Mouse (Mus musculus) MEL (cell line): Measurements from ENCODE around the gene Rabgap1l. TPM values are rescaled to one million over a fixed set of nuclear protein-coding genes. Genes with fewer than 3 reads are reported as not detected.

Experiments used
- DNase-seq: peaks from one replicate; pipeline ENCODE4 v3.0.0; 2011; ENCODE audit warnings: low read depth, low spot score
- H3K27ac ChIP-seq: 2 replicates; pipeline ENCODE4 v1.5.1; 2012; ENCODE audit warnings: low read depth, mild to moderate bottlenecking, control low read depth, low read length, moderate library complexity; ENCODE audit not compliant: control insufficient read depth
- H3K27me3 ChIP-seq, 2 experiments: fragments of 150-350 bp in 1 of 2; sonication (generic) in 1 of 2; 2 replicates each; pipeline ENCODE4 v1.6.1; 2012; ENCODE audit warnings: low read length in 2 of 2, mild to moderate bottlenecking in 2 of 2, improper control_type of control experiment in 1 of 2, moderate library complexity in 1 of 2; ENCODE audit not compliant: insufficient read depth in 2 of 2, control insufficient read depth in 1 of 2
- H3K36me3 ChIP-seq, 2 experiments: 2 replicates each; pipeline ENCODE4 v1.6.1; 2012 to 2014; ENCODE audit warnings: low read length in 2 of 2, improper control_type of control experiment in 1 of 2, inconsistent platforms in 1 of 2, mild to moderate bottlenecking in 1 of 2; ENCODE audit not compliant: insufficient read depth in 2 of 2, control insufficient read depth in 1 of 2
- H3K4me1 ChIP-seq, 2 experiments: fragments of 150-350 bp in 1 of 2; sonication (generic) in 1 of 2; 2 replicates each; pipeline ENCODE4 v1.6.1; 2012; ENCODE audit warnings: low read length in 2 of 2, improper control_type of control experiment in 1 of 2, mild to moderate bottlenecking in 1 of 2; ENCODE audit not compliant: insufficient read depth in 2 of 2, control insufficient read depth in 1 of 2
- H3K4me3 ChIP-seq, 2 experiments: fragments of 150-350 bp in 1 of 2; sonication (generic) in 1 of 2; 2 replicates each; pipeline ENCODE4 v1.5.1; 2012; ENCODE audit warnings: low read depth in 2 of 2, low read length in 2 of 2, mild to moderate bottlenecking in 2 of 2, moderate library complexity in 2 of 2, control low read depth in 1 of 2, improper control_type of control experiment in 1 of 2; ENCODE audit not compliant: control insufficient read depth in 1 of 2, insufficient read depth in 1 of 2
- H3K79me2 ChIP-seq: 2 replicates; pipeline ENCODE4 v1.6.1; 2012; ENCODE audit warnings: mild to moderate bottlenecking, low read length, moderate library complexity; ENCODE audit not compliant: control insufficient read depth, poor library complexity, insufficient read depth
- H3K9ac ChIP-seq: 2 replicates; pipeline ENCODE4 v1.6.1; 2012; ENCODE audit warnings: low read depth, mild to moderate bottlenecking, control low read depth, low read length, moderate library complexity; ENCODE audit not compliant: control insufficient read depth, poor library complexity, severe bottlenecking
- H3K9me3 ChIP-seq: fragments of 150-350 bp; sonication (generic); replicated peaks from 2 replicates; pipeline ENCODE4 v1.6.1; 2012; ENCODE audit warnings: mild to moderate bottlenecking, low read length, improper control_type of control experiment, moderate library complexity; ENCODE audit not compliant: insufficient read depth
- BHLHE40 ChIP-seq: IDR thresholded peaks from 2 replicates; pipeline ENCODE4 v1.6.1; 2012; ENCODE audit warnings: low read depth, mild to moderate bottlenecking, inconsistent platforms, low read length, improper control_type of control experiment, borderline replicate concordance
- CHD1 ChIP-seq: IDR thresholded peaks from 2 replicates; pipeline ENCODE4 v1.6.1; 2012; ENCODE audit warnings: low read depth, mild to moderate bottlenecking, inconsistent platforms, low read length, improper control_type of control experiment
- CHD2 ChIP-seq: IDR thresholded peaks from 2 replicates; pipeline ENCODE4 v1.6.1; 2011; ENCODE audit warnings: low read length, improper control_type of control experiment
- E2F4 ChIP-seq: IDR thresholded peaks from 2 replicates; pipeline ENCODE4 v1.6.1; 2011; ENCODE audit warnings: low read depth, low read length, improper control_type of control experiment, borderline replicate concordance
- ELF1 ChIP-seq: IDR thresholded peaks from 2 replicates; pipeline ENCODE4 v1.6.1; 2014; ENCODE audit warnings: low read depth, mild to moderate bottlenecking, inconsistent platforms, low read length, improper control_type of control experiment, moderate library complexity
- EP300 ChIP-seq, 2 experiments: IDR thresholded peaks; 2 replicates each; pipeline ENCODE4 v1.6.1; 2011; ENCODE audit warnings: improper control_type of control experiment in 2 of 2, low read length in 2 of 2, low read depth in 1 of 2, mild to moderate bottlenecking in 1 of 2
- ETS1 ChIP-seq: IDR thresholded peaks from 2 replicates; pipeline ENCODE4 v1.6.1; 2012; ENCODE audit warnings: low read depth, mild to moderate bottlenecking, inconsistent platforms, low read length, improper control_type of control experiment, moderate library complexity
- GABPA ChIP-seq: IDR thresholded peaks from 2 replicates; pipeline ENCODE4 v1.6.1; 2012; ENCODE audit warnings: low read depth, mild to moderate bottlenecking, inconsistent platforms, low read length, improper control_type of control experiment, moderate library complexity
- GATA1 ChIP-seq: IDR thresholded peaks from 2 replicates; pipeline ENCODE4 v1.6.1; 2011; ENCODE audit warnings: low read depth, low read length, improper control_type of control experiment
- HCFC1 ChIP-seq: IDR thresholded peaks from 2 replicates; pipeline ENCODE4 v1.6.1; 2012; ENCODE audit warnings: low read depth, mild to moderate bottlenecking, inconsistent platforms, low read length, improper control_type of control experiment, moderate library complexity
- MAX ChIP-seq: IDR thresholded peaks from 2 replicates; pipeline ENCODE4 v1.6.1; 2011; ENCODE audit warnings: low read length, improper control_type of control experiment
- MAZ ChIP-seq: IDR thresholded peaks from 2 replicates; pipeline ENCODE4 v1.6.1; 2012; ENCODE audit warnings: low read depth, mild to moderate bottlenecking, inconsistent platforms, low read length, improper control_type of control experiment
- MYB ChIP-seq: IDR thresholded peaks from 2 replicates; pipeline ENCODE4 v1.6.1; 2011; ENCODE audit warnings: mild to moderate bottlenecking, low read depth, low read length, improper control_type of control experiment
- MYC ChIP-seq: IDR thresholded peaks from 2 replicates; pipeline ENCODE4 v1.6.1; 2011; ENCODE audit warnings: low read depth, mild to moderate bottlenecking, low read length, improper control_type of control experiment, moderate library complexity
- RCOR1 ChIP-seq: IDR thresholded peaks from 2 replicates; pipeline ENCODE4 v1.6.1; 2012; ENCODE audit warnings: low read depth, mild to moderate bottlenecking, inconsistent platforms, low read length, improper control_type of control experiment
- SIN3A ChIP-seq: IDR thresholded peaks from 2 replicates; pipeline ENCODE4 v1.6.1; 2012; ENCODE audit warnings: low read length, improper control_type of control experiment, inconsistent platforms
- SMC3 ChIP-seq: IDR thresholded peaks from 2 replicates; pipeline ENCODE4 v1.6.1; 2011; ENCODE audit warnings: low read depth, low read length, improper control_type of control experiment
- TAL1 ChIP-seq: IDR thresholded peaks from 2 replicates; pipeline ENCODE4 v1.6.1; 2012; ENCODE audit warnings: mild to moderate bottlenecking, inconsistent platforms, low read length, moderate library complexity, mixed read lengths
- TBP ChIP-seq: IDR thresholded peaks from 2 replicates; pipeline ENCODE4 v1.8.0; 2011; ENCODE audit warnings: low read depth, low read length, improper control_type of control experiment
- UBTF ChIP-seq: IDR thresholded peaks from 2 replicates; pipeline ENCODE4 v1.6.1; 2012; ENCODE audit warnings: low read depth, mild to moderate bottlenecking, inconsistent platforms, low read length, improper control_type of control experiment, moderate library complexity, borderline replicate concordance; ENCODE audit not compliant: insufficient read depth
- USF1 ChIP-seq: IDR thresholded peaks from 2 replicates; pipeline ENCODE4 v1.6.1; 2014; ENCODE audit warnings: low read depth, mild to moderate bottlenecking, inconsistent platforms, low read length, improper control_type of control experiment, moderate library complexity
- USF2 ChIP-seq, 2 experiments: IDR thresholded peaks; 2 replicates each; pipeline ENCODE4 v1.6.1; 2011 to 2012; ENCODE audit warnings: improper control_type of control experiment in 2 of 2, low read length in 2 of 2, borderline replicate concordance in 1 of 2, inconsistent platforms in 1 of 2, low read depth in 1 of 2, mild to moderate bottlenecking in 1 of 2; ENCODE audit not compliant: insufficient read depth in 1 of 2
- ZMIZ1 ChIP-seq: IDR thresholded peaks from 2 replicates; pipeline ENCODE4 v1.6.1; 2012; ENCODE audit warnings: low read depth, mild to moderate bottlenecking, inconsistent platforms, low read length, improper control_type of control experiment, moderate library complexity
- ZNF384 ChIP-seq: IDR thresholded peaks from 2 replicates; pipeline ENCODE4 v1.6.1; 2012; ENCODE audit warnings: low read depth, mild to moderate bottlenecking, inconsistent platforms, low read length, improper control_type of control experiment
- polyA plus RNA-seq, 2 experiments: library from polyadenylated mRNA; stranded (reverse) in 1 of 2; unstranded in 1 of 2; fragments of >175 nt in 1 of 2; fragments of >200 nt in 1 of 2; gene quantifications; 2 replicates each; pipeline versions ENCODE4 v1.2.1 to v1.2.4; 2012; ENCODE audit warnings: low replicate concordance in 2 of 2, low read depth in 1 of 2; ENCODE audit not compliant: insufficient read length in 2 of 2, insufficient read depth in 1 of 2, missing spikeins in 1 of 2
- total RNA-seq: library from RNA; depleted of rRNA; stranded (reverse); fragments of 300-350 nt; gene quantifications from 2 replicates; pipeline ENCODE4 v1.2.3, GENCODE M21; 2012

Rabgap1l gene
- total and polyA plus RNA-seq, 3 experiments = 24.1 to 26.2 TPM; not detected in 1

GRCm38 (mm10) chr1:160212703-160213669, 580.0 kb downstream of the Rabgap1l start, which contains the start of gene Cacybp (continued):
- TF ChIP-seq ETS1 = peak; percentile 51; the same call in 1 of the 2 replicates
- TF ChIP-seq, all 39 proteins: peak for 27

GRCm38 (mm10) chr1:160212123-160212691, 580.8 kb downstream of the Rabgap1l start:
- no peaks in the 10 kb centered on the region for H3K27me3 ChIP-seq
- peak overlapping the region; percentile 86 to 96 for H3K4me3 ChIP-seq
- H3K9ac ChIP-seq = peak overlapping the region; percentile 91
- H3K9me3 ChIP-seq = no peaks in the 10 kb centered on the region
- no peak for TF ChIP-seq MAZ
- no peak for TF ChIP-seq ELF1
- TF ChIP-seq MAX = no peak
- TF ChIP-seq HCFC1 = no peak
- peak; percentile 37; the same call in 1 of the 2 replicates for TF ChIP-seq CHD1
- TF ChIP-seq, all 39 proteins: peak for 1
- Histone ChIP-seq H3K36me3 (peaks cover 3 to 28% of the 10 kb centered on the region in 2 experiments; a peak in 3 of 4 replicates), H3K4me1 (peaks cover 0 to 14% of the 10 kb centered on the region in 2 experiments; a peak in 2 of 4 replicates), H3K27ac (peak overlapping the region; percentile 83), H3K79me2 (peaks cover 38% of the 10 kb centered on the region)
- peak; percentile 66 for DNase-seq

- H3K79me2 ChIP-seq = peaks cover 38% of the 10 kb centered on the region
- peak overlapping the region; percentile 86 to 96 for H3K4me3 ChIP-seq
- peaks cover 3 to 28% of the 10 kb centered on the region in 2 experiments; a peak in 3 of 4 replicates for H3K36me3 ChIP-seq
- H3K27ac ChIP-seq = peak overlapping the region; percentile 83
- H3K4me1 ChIP-seq = peaks cover 0 to 14% of the 10 kb centered on the region in 2 experiments; a peak in 2 of 4 replicates
- H3K27me3 ChIP-seq = no peaks in the 10 kb centered on the region
- no peaks in the 10 kb centered on the region for H3K9me3 ChIP-seq
- peak overlapping the region; percentile 91 for H3K9ac ChIP-seq
- peak; percentile 87 for DNase-seq
- TF ChIP-seq BHLHE40 (peak; percentile 86; the same call in 1 of the 2 replicates), SMC3 (no peak), GATA1 (peak; percentile 69), ZMIZ1 (no peak), HCFC1 (0 out of 2 replicates have a peak, but pooled peaks have one; percentile 50), RCOR1 (peak; percentile 65), MYB (no peak), ZNF384 (no peak), TBP (peak; percentile 82), UBTF (no peak), EP300 (IDR thresholded peaks at IDR 0.05; ENCODE audit: low read depth in 1 of 2, low read length in 2 of 2) (peak in 1 of 2 experiments; percentile 61; a peak in 2 of 4 replicates), MAZ (no peak), MYC (peak; percentile 100), E2F4 (0 out of 2 replicates have a peak, but pooled peaks have one; percentile 11), CHD2 (no peak), USF2 (IDR thresholded peaks at IDR 0.05; ENCODE audit: borderline replicate concordance in 1 of 2, insufficient read depth in 1 of 2, low read depth in 1 of 2, low read length in 2 of 2) (peak; percentile 17 to 80; a peak in 3 of 4 replicates), USF1 (peak; percentile 95), TAL1 (no peak), MAX (peak; percentile 99), SIN3A (peak; percentile 98), GABPA (no peak)
These were observed 581.4 kb downstream of the Rabgap1l start for GRCm38 (mm10) chr1:160211597-160212122.
